Mouse (Mus musculus) forebrain, postnatal 0 days (tissue): ENCODE data around the gene Tlr4. TPM values are rescaled to one million over a fixed set of nuclear protein-coding genes. Genes with fewer than 3 reads are reported as not detected.

Source experiments
- ATAC-seq: fragments of 200-750 bp; cut with Nextera tagmentation; 2 replicates; pipeline ENCODE4 v1.8.0; 2017; ENCODE audit warnings: mild to moderate bottlenecking, moderate library complexity
- DNase-seq: peaks from one replicate; pipeline ENCODE4 v3.0.0-alpha.2; 2015
- H3K27ac ChIP-seq: fragments of 300-500 bp; sonication (generic); 2 replicates; pipeline ENCODE4 v1.5.1; 2014; ENCODE audit warnings: low read depth, mild to moderate bottlenecking, antibody characterized with exemption, low read length, moderate library complexity, mixed read lengths
- H3K27me3 ChIP-seq: fragments of 300-500 bp; sonication (generic); 2 replicates; pipeline ENCODE4 v1.6.1; 2014; ENCODE audit warnings: mild to moderate bottlenecking, low read length, mixed read lengths; ENCODE audit not compliant: insufficient read depth
- H3K36me3 ChIP-seq: fragments of 300-500 bp; sonication (generic); 2 replicates; pipeline ENCODE4 v1.6.1; 2014; ENCODE audit warnings: mild to moderate bottlenecking, moderate library complexity; ENCODE audit not compliant: insufficient read depth
- H3K4me1 ChIP-seq: fragments of 300-500 bp; sonication (generic); 2 replicates; pipeline ENCODE4 v1.6.1; 2014; ENCODE audit warnings: antibody characterized with exemption; ENCODE audit not compliant: insufficient read depth
- H3K4me2 ChIP-seq: fragments of 300-500 bp; sonication (generic); 2 replicates; pipeline ENCODE4 v1.6.1; 2014; ENCODE audit warnings: low read depth, mild to moderate bottlenecking, moderate library complexity
- H3K4me3 ChIP-seq: fragments of 300-500 bp; sonication (generic); 2 replicates; pipeline ENCODE4 v1.5.1; 2014; ENCODE audit warnings: low read depth, low read length, mixed read lengths
- H3K9ac ChIP-seq: fragments of 300-500 bp; sonication (generic); 2 replicates; pipeline ENCODE4 v1.6.1; 2014; ENCODE audit warnings: mild to moderate bottlenecking
- H3K9me3 ChIP-seq: fragments of 300-500 bp; sonication (generic); 2 replicates; pipeline ENCODE4 v1.6.1; 2016; ENCODE audit warnings: low read length
- CTCF ChIP-seq: sonication (generic); IDR thresholded peaks from 2 replicates; pipeline ENCODE4 v1.5.1; 2016; ENCODE audit warnings: antibody characterized with exemption, control low read depth, low read depth
- WGBS: fragments of 180-500 bp; shearing (Covaris S2); extraction: QIAGEN DNeasy Blood & Tissue Kit; methylation state at CpG from one replicate; pipeline ENCODE4 v1.1.7; 2014; 5-methylcytosine and 5-hydroxymethylcytosine counted together
- polyA plus RNA-seq: library from polyadenylated mRNA; unstranded; fragments of >200 nt; fragmentation: Nextera tagmentation; extraction: Ambion mirVana; gene quantifications from 2 replicates; pipeline ENCODE4 v1.2.1, GENCODE M21; 2015
- total RNA-seq: library from RNA; depleted of rRNA; stranded (reverse); fragments of >200 nt; gene quantifications from 2 replicates; pipeline ENCODE4 v1.2.3, GENCODE M21; 2014

Gene Tlr4
- total and polyA plus RNA-seq, 2 experiments from 2014 or later: 0.51 to 2.6 TPM

- Histone ChIP-seq H3K4me1 (no peaks in the 10 kb centered on the region), H3K4me2 (no peak overlapping the region), H3K9ac (no peak overlapping the region), H3K27me3 (no peaks in the 10 kb centered on the region), H3K4me3 (no peak overlapping the region), H3K27ac (no peak overlapping the region), H3K9me3 (no peaks in the 10 kb centered on the region), H3K36me3 (no peaks in the 10 kb centered on the region)
- ATAC-seq (no peak), DNase-seq (no peak)
- WGBS: 74% methylated on average over 3 of the region's 3 CpGs
- TF ChIP-seq CTCF: no peak
Observed at GRCm38 (mm10) chr4:66821764-66822163, 5.6 kb upstream of the Tlr4 start.

GRCm38 (mm10) chr4:66828163-66828668 is 832 bp downstream of the Tlr4 start:
- H3K9ac ChIP-seq: no peak overlapping the region
- H3K27me3 ChIP-seq: no peaks in the 10 kb centered on the region
- no peak overlapping the region for H3K4me3 ChIP-seq
- TF ChIP-seq CTCF: no peak
- no peak overlapping the region for H3K4me2 ChIP-seq
- no peak overlapping the region for H3K27ac ChIP-seq
- no peak for ATAC-seq
- DNase-seq: no peak
- H3K9me3 ChIP-seq: no peaks in the 10 kb centered on the region
- 45% methylated on average over 6 of the region's 6 CpGs for WGBS
- no peaks in the 10 kb centered on the region for H3K4me1 ChIP-seq
- H3K36me3 ChIP-seq: no peaks in the 10 kb centered on the region

GRCm38 (mm10) chr4:66828686-66829085 is 1.3 kb downstream of the Tlr4 start:
- Histone ChIP-seq H3K9me3 (no peaks in the 10 kb centered on the region), H3K27me3 (no peaks in the 10 kb centered on the region), H3K4me2 (no peak overlapping the region), H3K9ac (no peak overlapping the region), H3K27ac (no peak overlapping the region), H3K4me3 (no peak overlapping the region), H3K4me1 (no peaks in the 10 kb centered on the region), H3K36me3 (no peaks in the 10 kb centered on the region)
- ATAC-seq: no peak
- DNase-seq: no peak
- 18% methylated on average over 5 of the region's 5 CpGs for WGBS
- TF ChIP-seq CTCF: no peak

DNA sequence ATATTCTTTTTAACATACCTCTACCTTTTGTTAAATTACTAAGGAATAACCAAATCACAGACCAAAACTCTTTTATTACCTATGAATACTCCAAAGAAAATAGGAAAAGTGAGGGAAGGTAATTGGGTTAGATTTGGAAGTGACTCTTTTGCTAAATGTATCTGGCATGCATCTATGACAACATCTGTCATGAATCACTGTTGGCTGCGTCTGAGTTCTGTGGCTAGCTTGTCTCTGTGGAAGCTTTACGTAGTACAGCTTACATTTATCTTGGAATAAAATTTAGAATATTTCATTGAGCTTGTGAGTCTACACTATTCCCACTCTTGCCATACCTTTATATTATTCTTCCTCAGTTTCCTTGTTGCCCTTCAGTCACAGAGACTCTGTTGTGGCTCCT is 10.7 kb downstream of the Tlr4 start:
- Histone ChIP-seq H3K36me3 (no peaks in the 10 kb centered on the region), H3K27me3 (no peaks in the 10 kb centered on the region), H3K27ac (no peak overlapping the region), H3K9ac (no peak overlapping the region), H3K4me1 (no peaks in the 10 kb centered on the region), H3K9me3 (no peaks in the 10 kb centered on the region), H3K4me2 (no peak overlapping the region), H3K4me3 (no peak overlapping the region)
- ATAC-seq (no peak), DNase-seq (no peak)
- TF ChIP-seq CTCF: no peak
- WGBS: 71% methylated on average over 2 of the region's 2 CpGs

GRCm38 (mm10) chr4:66843255-66843654 is 15.9 kb downstream of the Tlr4 start:
- no peak overlapping the region for H3K27ac ChIP-seq
- H3K4me2 ChIP-seq: no peak overlapping the region
- ATAC-seq: no peak
- no peaks in the 10 kb centered on the region for H3K36me3 ChIP-seq
- TF ChIP-seq CTCF: no peak
- H3K4me1 ChIP-seq: no peaks in the 10 kb centered on the region
- no peak overlapping the region for H3K9ac ChIP-seq
- no peaks in the 10 kb centered on the region for H3K9me3 ChIP-seq
- no peak for DNase-seq
- no peaks in the 10 kb centered on the region for H3K27me3 ChIP-seq
- H3K4me3 ChIP-seq: no peak overlapping the region
- 54% methylated on average over 1 of the region's 1 CpGs for WGBS

DNA sequence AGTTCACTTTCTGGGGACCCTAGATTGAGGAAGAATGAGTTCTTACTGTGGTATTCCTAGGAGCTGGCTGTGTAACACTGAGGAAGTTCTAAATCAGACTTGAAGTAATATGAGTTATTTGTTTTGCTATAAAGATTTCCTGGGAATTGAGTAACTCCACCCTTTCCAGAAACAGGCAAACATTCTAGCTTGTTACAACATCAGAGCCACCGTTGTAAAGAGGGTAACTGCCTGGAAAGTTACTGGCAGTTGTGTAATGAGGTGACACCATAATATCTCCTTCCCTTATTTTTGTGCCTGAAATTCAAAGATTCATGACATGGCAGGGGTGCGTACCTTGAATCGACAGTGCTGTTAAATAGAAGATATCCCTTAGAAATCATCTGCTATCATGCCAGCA is 24.6 kb downstream of the Tlr4 start:
- no peaks in the 10 kb centered on the region for H3K27me3 ChIP-seq
- H3K4me1 ChIP-seq: no peaks in the 10 kb centered on the region
- no peak for TF ChIP-seq CTCF
- H3K4me2 ChIP-seq: no peak overlapping the region
- no peak for ATAC-seq
- DNase-seq: no peak
- 89% methylated on average over 3 of the region's 3 CpGs for WGBS
- H3K27ac ChIP-seq: no peak overlapping the region
- H3K4me3 ChIP-seq: no peak overlapping the region
- no peak overlapping the region for H3K9ac ChIP-seq
- H3K36me3 ChIP-seq: no peaks in the 10 kb centered on the region
- no peaks in the 10 kb centered on the region for H3K9me3 ChIP-seq

DNA sequence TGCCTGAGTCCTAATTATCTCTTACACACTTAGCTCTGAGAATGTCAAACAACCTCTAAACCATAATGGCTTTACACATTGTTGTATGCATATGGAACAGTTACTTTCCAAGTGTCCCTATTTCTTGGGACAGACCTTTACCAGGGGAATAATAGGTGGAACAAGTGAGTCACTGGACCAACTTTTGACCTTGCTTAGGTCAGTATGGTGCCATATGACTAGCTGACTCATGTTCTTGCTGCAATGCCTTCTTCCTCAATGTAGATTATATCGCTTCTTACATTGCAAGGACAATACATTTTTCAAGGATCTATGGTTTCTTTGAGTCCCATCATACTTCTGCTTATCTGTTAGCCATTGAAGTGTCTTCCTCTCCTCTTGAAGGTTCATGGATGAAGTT is 29.6 kb downstream of the Tlr4 start:
- ATAC-seq (no peak), DNase-seq (no peak)
- H3K4me2 ChIP-seq: no peak overlapping the region
- no peak overlapping the region for H3K9ac ChIP-seq
- no peaks in the 10 kb centered on the region for H3K27me3 ChIP-seq
- H3K4me3 ChIP-seq: no peak overlapping the region
- TF ChIP-seq CTCF: no peak
- H3K36me3 ChIP-seq: no peaks in the 10 kb centered on the region
- no peaks in the 10 kb centered on the region for H3K9me3 ChIP-seq
- no peaks in the 10 kb centered on the region for H3K4me1 ChIP-seq
- H3K27ac ChIP-seq: no peak overlapping the region
- WGBS: 89% methylated on average over 1 of the region's 1 CpGs

DNA sequence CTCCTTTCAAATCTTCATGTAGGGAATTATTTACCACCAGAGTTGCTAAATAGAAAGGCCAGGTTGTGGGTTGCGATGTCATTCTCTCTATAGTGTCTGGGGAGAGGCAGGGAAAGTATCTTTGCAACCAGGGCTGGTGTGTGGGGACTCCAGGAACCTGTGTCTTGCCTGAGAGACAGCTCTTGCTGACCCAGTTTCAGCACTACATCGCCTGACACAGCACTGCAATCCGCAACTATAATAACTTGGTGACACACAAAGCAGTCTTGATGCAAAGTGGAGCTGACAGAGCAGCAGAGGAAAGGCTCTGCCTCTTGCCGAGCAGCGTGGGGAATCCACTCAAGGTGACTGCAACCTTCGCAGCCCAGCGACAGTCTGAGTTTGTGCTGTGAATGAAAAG is 42.5 kb downstream of the Tlr4 start:
- H3K27ac ChIP-seq: no peak overlapping the region
- ATAC-seq: no peak
- 57% methylated on average over 7 of the region's 7 CpGs for WGBS

More for the DNA sequence above, 42.5 kb downstream of the Tlr4 start:
- no peak for TF ChIP-seq CTCF
- H3K4me1 ChIP-seq: no peaks in the 10 kb centered on the region
- H3K27me3 ChIP-seq: no peaks in the 10 kb centered on the region
- no peak overlapping the region for H3K9ac ChIP-seq
- no peaks in the 10 kb centered on the region for H3K36me3 ChIP-seq
- DNase-seq: no peak
- H3K4me3 ChIP-seq: no peak overlapping the region
- no peaks in the 10 kb centered on the region for H3K9me3 ChIP-seq
- no peak overlapping the region for H3K4me2 ChIP-seq
